Mouse (Mus musculus): ENCODE data around the gene Phlpp1.
A peak's percentile ranks its signal among the peaks of the same experiment; 100 is the strongest.
"Not testable (repeated sequence)": the region's sequence is repeated elsewhere in the genome, so short reads cannot be mapped to it uniquely, and the experiment has no call there.

Phlpp1 gene

DNA sequence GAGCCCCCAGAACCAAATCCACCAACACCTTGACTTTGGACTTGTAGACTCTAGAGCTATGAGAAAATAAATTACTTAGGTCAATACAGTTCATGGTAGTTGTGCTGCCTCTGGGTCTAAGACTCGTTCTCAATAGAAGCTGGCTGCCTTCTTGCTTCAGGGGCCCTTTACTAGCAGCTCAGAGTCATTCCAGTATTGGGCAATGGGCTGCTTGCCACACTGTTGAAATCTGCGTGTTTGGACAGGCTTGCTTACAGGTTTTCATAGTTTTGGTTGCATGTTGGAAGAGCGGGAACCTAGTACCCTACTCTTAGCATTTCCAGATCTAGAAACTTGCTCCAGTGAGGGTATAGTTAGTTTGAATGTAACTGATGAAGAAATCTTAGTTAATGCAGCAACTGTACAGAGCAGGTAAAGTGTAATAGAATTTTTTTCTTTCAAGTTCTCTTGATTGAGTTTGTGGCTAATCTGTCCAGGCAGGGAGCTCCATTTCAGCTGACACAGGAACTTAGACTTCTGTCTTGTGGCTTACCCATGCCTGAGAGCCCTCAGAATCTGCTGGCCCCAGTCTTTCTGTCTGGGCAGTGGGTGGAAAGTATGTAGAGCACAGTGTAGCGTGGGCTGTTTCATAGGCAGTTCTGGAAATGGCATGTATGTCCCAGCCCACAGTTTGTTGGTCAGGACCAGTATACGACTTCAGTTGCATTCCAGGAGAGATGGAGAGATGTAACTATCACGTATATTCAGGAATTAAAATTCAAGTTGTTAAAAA lies 96.7 kb downstream of the Phlpp1 start:
- DNase-seq = no peak

DNA sequence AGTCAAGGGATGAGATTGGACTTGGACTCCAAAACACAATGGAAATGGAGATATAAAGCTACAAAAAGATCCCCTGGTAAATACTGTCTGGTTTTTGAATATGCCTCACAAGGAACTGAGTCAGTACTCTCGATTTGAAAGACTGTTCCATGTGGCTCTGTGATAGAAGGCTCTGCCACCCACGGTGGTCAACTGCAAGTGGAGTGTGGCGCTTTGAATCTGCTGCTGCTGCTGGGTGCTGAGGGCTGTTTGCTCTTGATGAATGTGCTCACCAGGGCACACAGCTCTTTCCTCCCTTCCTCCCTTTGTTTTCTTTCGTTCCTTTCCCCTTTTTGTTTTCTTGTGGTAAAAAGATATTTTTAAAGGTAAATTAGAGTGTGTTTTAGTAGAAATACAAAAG lies 97.8 kb downstream of the Phlpp1 start:
- no peak for DNase-seq

DNA sequence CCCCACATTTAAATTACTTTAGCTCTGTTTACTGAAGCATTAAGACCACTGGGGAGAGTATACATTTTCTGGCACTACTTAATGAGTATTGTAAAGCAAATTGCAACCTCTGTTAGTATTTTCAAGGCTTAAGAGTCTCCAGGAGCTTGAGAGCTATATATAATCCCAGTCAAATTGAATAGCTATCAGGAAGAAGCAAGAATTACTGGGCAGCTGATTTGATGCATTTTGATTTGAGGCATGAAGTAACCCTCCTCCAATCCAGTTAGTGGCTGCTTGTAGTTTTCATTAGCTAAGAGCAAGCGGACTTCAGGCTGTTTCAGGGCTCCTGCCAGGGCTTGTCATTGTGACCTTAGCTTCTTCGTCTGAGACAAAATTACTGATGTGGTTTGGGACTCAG lies 101.4 kb downstream of the Phlpp1 start:
- DNase-seq = no peak

DNA sequence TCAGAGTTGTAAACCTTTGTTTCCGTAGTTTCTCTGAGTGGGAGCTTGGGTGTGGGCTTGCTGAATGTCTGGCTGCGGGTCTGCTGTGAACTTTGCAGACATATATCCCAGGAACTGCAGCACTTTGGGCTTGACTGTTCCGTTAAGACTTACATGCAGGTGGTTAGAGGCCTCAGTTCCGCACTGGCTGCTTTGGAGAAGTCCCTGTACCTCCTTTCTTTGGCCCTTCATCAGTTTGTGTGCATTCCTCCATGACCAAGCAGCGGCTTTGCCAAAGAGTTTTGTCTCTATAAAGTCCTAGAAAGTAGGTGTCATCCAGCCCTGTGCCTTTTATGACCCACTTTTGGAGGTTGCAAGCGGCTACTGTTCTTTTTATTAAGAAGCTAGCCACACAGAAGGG lies 102.2 kb downstream of the Phlpp1 start:
- DNase-seq = no peak

DNA sequence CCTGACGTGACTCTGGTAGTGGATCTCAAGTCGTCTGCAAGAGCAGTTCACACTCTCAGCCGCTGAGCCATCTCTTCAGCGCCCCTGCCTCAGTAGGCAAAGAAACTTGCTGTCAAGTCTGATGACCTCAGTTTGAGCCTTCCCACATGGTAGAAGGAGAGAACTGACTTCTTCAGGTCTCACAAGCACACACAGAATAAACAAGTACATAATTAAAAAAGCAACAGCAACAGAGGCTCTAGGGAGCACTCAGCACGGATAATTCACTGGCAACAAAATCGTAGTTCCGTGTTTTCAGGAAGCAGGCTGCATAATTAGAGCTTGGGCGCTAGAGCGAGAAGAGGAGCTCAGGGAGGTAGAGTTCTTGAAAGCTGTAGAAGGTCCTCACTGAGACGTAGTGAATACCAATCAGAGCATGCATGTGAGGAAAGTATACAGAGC lies 103.0 kb downstream of the Phlpp1 start:
- no peak for DNase-seq

DNA sequence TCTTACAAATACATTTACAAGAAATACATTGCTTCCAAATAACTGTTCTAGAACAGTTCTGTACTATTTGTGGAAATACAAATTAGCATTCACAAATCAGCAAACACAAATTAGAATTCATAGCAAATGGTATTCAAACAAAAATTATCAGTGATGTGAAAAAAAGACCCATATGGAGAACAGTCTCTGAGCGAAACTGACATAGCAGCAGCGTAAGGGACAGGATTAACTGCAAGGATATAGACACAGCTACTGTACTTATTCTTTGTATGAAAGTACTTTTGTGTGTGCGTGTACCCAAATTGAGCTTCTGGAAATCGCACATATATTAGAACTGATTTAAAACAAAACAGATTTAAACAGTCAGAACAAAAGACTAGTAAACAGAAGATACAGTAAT lies 103.6 kb downstream of the Phlpp1 start:
- no peak for DNase-seq

DNA sequence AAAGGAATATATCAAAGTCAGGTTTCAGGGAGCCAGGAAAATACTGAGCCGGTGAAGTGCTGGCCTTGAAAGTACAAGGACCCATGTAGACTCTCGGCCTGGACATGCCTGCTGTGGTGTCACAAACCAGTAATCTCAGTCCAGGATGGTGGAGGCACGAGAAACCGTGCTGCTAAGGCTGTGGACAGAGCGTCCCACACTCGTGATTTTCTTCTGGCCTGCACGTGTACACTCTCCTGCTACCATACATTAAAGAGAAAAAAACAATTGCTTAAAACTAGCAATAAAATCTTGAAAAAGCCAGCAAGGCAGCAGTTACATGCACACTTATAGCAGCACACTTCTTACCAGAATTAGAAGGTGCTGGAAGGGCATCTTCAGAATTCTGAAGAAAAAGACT lies 104.2 kb downstream of the Phlpp1 start:
- no peak for DNase-seq

DNA sequence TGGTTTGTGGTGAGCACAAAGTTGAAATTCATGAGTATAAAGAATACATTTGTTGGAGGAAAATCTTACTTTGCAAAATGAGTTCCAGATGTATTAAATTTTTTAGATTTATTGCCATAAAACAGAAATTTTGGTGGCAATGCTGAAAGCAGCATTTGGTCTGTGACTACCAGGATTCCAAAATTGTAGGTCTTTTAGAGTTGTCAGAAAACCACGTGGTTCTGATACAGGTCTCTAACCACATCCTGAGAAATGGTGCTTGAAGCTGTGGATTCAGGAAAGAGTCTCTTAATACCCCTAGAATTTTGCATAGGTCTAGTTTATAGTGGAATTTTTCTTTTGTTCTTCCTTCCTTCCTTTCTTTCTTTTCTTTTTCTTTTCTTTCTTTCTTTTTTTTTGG lies 105.3 kb downstream of the Phlpp1 start:
- no peak for DNase-seq

DNA sequence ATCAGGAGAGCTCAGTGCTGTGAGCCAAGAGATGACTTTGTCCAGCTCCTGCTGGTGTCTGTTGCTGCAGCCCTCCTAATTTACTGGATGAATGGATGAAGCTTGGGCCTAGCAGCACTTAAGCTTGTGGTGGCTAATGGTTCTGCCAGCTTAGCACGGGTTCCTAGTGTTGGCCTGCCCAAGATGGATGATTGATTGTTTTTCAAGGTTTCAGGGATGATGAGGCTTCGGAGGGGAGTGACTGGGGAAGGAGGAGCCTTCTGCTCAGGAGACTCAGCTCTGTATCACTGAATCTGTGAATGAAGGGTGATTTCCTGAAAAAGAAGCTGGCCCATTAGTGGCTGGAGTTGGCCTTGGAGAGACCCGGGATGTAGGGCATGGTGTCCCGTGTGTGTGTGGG lies 105.7 kb downstream of the Phlpp1 start:
- no peak for DNase-seq

DNA sequence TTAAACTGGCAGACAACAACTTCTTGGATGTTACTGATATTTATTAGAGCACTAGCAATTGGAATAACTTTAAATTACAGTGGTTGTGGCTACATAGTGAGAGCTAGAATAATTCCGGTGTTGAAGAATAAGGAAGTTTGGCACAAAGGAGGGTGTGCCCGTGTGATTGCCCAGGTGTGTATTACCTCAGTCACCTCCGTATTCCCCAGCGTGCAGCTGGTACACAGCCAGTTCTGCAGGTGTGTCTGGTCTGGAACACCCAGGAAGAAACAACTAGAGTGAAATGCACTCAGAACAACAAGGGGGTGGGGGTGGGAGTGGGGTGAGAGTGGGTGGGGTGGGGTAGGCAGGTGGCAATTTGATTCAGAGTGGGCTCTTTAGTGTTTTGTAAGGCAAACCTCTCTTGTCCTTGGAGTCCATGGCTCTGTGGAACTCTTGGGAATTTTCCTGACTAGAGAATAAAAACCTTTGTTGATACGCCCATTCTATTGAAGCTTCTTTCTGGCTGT lies 107.1 kb downstream of the Phlpp1 start:
- no peak for DNase-seq

DNA sequence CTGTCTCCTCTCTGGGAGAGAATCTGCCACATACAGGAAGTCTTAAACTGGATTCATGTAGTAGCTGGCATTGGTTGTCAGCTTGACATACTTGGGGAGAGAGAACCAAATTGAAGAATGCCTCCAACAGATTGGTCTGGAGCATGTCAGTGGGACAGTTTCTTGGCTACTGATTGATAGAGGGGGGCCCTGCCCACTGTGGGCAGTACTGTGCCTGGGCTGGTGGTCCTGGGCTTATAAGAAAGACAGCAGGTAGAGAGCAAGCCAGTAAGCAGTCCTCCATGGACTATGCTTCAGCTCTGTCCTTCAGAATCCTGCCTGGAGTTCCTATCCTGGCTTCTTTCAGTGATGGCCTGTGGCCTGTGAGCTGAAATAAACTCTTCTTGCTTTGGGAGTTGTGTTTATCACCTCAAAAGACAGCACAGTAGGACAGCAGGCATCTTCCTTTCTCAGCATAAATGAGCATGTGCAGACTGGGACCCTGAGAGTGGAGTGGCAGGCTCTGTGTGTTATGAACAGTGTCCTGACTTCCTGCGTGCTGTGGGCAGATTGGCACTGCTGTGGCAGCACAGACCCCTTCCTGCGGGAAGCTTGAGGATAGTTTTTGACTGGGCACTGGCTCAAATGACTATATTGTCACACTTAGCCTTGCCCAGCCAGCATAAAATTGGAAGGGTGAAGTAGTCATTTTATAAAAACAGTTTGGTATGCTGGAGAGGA lies 108.0 kb downstream of the Phlpp1 start:
- DNase-seq = no peak

DNA sequence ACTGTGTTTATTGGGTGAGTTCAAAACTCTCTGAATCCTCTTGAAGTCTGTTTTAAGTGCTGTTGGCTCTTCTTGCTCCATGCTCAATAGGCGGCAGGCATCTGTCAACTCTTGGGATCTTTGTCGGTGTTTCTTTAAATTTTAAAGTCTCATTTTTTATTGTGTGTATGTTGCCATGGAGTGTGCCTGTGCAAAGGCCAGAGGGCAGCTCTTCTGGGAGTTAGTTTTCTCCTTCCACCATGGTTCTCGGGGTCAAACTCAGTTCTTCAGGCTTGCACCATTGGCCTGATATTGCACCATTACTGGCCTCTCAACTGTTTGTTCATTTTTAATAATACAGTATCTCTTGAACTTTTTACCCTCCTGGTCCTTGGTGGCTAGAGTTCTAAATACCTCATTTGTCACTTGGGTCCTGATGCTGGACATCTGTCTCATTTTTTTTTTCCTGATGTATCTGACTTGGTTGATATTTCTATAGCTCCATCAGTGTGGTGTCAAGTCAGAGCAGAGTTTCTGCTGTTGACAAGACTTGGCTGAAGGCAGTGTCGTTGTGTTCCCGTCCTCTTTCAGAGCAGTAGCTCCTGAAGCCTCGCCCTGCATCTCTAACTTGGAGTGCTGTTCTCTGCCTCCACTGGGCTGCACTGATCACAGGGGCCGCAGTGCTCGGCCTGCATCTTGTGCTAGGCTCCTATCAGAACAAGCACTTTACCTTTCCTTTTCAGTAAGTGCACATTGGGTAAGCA lies 108.8 kb downstream of the Phlpp1 start:
- peak; percentile 51 for DNase-seq

DNA sequence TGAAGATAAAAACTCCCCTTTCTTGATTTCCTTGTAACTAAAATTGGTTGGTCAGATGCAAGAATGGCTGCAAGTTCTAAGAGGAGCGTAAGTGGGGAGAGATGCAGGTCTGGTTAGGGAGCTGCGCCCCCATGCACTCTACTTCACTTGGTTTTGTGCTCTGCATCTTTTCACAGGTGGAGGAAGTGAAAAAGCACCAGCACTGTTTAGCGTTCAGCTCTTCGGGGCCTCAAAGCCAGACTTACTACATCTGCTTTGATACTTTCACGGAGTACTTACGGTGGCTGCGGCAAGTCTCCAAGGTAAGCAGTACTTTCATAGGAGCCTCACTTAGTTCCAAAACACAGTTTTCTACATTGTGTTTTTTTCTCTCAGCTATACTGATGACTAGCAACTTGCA lies 115.3 kb downstream of the Phlpp1 start:
- DNase-seq = no peak

DNA sequence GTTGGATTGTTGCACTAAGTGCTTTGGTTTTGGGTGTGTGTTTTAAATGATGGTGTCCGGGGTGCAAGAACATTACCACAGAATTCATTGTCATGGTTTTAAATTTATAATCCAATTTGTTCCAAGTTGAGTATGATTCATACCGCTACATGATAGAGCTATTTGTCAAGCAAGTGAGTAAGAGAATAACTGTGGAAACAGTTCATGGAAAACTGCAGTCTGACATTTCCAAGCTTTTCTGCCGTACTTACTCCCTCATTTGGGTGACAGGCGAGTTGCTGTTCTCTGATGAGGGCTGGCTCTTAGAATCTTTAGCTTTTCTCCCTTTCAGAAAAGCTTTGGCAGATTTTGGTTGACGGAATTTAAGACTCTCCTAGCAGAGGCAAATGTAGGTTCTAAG lies 117.5 kb downstream of the Phlpp1 start:
- no peak for DNase-seq

DNA sequence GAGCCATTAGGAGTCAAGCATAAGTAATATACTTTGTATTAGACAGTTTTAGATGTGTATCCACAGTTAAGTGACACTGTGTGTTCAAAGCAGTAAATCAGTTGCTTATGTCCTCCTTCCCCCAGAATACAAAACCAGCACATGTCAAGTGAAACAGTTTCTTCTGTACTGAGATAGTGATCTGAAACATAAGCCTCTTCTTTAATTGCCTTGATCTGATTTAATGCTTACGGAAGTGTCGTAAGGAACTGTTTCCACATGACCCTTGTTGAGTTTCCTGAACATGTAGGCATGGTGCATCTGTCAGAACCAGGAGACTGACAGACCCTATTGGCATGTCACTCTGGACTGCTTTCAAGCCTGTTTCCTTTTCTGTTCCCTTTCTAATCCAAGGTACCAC lies 118.0 kb downstream of the Phlpp1 start:
- DNase-seq = no peak

DNA sequence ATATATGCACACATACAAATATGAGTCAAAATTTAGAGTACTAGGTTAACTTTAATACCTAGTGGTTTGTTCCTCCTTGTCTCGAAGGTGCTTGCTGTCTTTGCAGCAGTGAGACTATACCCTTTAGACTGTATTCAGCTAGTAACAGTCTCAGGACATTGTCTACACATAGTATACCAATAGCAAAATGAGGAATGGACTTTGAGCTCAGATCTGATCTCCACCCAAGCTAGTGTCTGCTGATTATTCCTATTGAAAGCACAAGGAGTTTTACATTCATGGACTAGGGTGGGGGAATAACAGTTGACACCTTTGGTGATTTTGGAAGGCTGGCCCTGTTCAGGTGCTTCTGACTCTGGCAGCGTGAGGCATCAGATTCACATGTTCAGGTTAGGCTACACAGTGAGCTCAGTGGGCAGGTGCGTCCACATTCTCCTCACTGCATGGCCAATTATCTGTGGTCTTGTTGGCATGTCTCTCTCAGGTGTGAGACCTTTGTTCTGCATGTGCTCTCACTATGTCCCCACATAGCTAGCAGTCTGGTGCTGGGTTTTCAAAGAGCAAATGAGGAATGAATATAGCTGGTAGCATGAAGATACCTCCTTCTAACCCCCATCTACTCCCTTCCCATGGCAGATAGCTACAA lies 138.0 kb downstream of the Phlpp1 start:
- no peak for DNase-seq

DNA sequence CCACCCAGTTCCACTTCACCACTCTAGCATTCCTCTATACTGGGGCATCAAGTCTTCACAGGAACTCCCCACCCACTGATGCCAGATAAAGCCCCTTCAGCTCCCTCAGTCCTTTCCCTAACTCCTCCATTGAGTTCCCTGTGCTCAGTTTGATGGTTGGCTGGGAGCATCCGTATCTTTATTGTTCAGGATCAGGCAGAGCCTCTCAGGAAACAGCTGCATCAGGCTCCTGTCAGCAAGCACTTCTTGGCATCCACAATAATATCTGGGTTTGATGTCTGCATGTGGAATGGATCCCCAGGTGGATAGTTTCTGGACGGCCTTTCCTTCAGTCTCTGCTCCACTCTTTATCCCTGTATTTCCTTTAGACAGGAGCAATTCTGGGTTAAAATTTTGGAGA lies 138.7 kb downstream of the Phlpp1 start:
- DNase-seq = no peak

DNA sequence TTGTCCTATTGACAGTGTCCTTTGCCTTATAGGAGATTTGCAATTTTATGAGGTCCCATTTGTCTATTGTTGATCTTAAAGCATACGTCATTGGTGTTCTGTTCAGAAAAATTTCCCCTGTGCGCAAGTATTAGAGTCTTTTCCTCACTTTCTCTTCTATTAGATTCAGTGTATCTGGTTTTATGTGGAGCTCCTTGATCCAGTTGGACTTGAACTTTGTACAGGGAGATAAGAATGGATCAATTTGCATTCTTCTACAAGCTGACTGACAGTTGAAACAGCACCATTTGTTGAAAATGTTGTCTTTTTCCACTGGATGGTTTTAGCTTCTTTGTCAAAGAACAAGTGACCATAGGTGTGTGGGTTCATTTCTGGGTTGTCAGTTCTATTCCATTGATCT lies 140.3 kb downstream of the Phlpp1 start:
- DNase-seq = not testable (repeated sequence)

DNA sequence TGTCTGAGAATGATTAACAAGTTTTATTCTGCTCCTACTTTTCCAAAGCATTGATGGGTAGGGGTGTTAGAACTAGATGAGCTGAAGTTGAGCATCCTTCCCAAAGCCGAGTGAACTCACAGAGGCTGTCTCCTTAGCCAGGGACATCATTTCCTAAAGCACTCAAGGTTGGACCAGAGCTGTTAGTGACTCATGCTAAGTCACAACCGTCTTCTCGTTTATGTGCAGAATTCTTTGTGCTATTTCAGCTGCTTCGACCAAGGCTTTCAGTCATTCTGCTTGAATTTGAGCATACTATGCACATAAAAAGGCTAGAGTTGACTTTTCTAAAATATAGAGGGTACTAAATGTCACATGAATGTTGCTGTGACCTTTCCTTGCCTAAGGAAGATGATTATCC lies 142.9 kb downstream of the Phlpp1 start:
- DNase-seq = no peak

DNA sequence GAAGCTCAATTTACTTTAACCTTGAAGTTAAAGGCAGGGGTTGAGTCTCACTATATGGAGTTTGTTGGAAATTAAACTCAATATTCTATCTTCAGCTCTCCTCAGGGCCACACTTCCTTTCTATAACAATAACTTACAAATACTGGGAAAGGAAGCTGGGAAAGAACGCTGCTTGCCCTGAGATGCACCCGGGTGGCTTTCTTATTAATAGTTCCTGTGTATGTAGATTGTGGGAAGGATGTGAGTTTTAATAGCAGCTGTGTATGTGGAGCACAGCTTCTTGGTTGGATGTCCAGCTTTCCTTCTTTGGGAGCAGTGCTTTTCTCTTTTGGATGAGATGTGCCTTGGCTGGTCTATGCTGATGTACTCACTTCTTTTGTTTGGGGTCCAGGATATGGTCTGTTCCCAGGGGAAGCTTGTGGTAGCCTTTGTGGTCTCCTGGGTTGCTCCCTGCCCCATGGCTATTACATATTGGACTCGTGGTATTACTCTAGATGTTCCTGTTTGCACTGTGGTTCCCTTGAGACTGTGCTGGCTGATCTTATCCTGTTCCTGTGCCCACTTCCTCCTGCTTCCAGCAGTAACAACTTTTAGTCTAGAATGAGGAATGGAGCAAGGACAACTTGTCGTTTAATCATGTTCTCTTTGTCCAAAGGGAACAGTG lies 145.2 kb downstream of the Phlpp1 start:
- DNase-seq = peak; percentile 24

DNA sequence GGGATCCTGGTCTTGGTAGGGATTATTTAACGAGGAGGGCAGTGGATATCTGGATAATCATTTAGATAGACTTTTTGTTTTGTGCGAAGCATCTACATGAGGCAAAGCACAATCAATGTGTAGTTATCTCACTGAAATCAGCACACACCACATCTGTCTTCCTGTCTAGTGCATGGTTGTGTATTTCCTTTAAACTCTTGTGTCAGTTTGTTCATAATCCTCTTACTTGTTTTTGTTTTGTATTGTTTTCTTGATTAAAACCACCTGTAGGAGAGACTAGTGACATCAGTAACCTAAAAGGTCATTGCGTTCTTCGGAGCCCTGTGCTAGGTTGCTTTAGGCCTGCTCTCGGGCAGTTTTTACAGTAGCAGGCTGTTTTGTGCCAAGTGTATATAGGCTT lies 146.8 kb downstream of the Phlpp1 start:
- DNase-seq = no peak

DNA sequence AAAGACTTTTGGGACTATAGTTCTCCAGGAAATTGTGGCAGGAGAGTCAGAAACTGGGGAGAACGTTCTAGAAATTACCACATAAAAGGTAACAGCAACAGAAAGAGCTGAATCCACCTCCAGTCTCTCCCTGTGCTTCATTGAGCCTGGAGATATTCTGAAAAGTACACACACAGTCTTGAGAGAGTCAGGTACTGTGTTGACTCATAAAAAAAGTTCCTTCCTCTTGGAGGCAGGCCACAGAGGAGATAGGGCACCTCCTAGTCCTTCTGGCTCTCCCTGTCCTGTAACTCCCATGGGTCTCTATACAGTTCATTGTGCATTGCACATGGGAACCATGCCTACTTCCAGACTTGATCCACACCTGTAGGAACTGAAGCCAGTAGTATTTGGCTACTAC lies 149.0 kb downstream of the Phlpp1 start:
- no peak for DNase-seq

Measured in kidney, postnatal 10 days (tissue).